Mouse (Mus musculus) Patski (cell line): Measurements from ENCODE around the gene Aasdh. TPM values are rescaled to one million over a fixed set of nuclear protein-coding genes. Genes with fewer than 3 reads are reported as not detected.
"Not testable (repeated sequence)": the region's sequence is repeated elsewhere in the genome, so short reads cannot be mapped to it uniquely, and the experiment has no call there.

Experiments used
- ATAC-seq: fragments of 100-300 bp; one replicate; pipeline ENCODE4 v1.8.0; 2021
- CTCF ChIA-PET: fragments of 350-600 bp; sonication (Branson Sonifier 250); formaldehyde crosslinking; loops from one replicate; lab custom pipeline; 2022; ENCODE audit warnings: inconsistent platforms; lab: Charles Lee
- POLR2A ChIA-PET: fragments of 350-600 bp; sonication (Branson Sonifier 250); formaldehyde crosslinking; loops from one replicate; lab custom pipeline; 2022; ENCODE audit warnings: antibody characterized with exemption, inconsistent platforms; lab: Charles Lee
- DNase-seq: peaks from one replicate; pipeline ENCODE4 v3.0.0-alpha.2; 2011; ENCODE audit warnings: low read depth, low spot score
- H3K27me3 ChIP-seq: fragments of 371-371 bp; one replicate; pipeline ENCODE4 v1.5.1; 2021
- CTCF ChIP-seq: fragments of 100-300 bp; IDR thresholded peaks from one replicate; pipeline ENCODE4 v1.5.1; 2021
- in situ Hi-C: fragments of 300-500 bp; cut with MboI; formaldehyde crosslinking; loops from 3 replicates; pipeline ENCODE4 v1.11.1; 2018; ENCODE audit warnings: low pct_unique_long_range_greater_than_20kb, mixed read lengths
- polyA plus RNA-seq: library from polyadenylated mRNA; unstranded; gene quantifications from one replicate; pipeline ENCODE4 v1.2.3, GENCODE M21; 2021

The Aasdh gene
- polyA plus RNA-seq, 1 experiment from 2014 or later = 17.1 TPM

DNA sequence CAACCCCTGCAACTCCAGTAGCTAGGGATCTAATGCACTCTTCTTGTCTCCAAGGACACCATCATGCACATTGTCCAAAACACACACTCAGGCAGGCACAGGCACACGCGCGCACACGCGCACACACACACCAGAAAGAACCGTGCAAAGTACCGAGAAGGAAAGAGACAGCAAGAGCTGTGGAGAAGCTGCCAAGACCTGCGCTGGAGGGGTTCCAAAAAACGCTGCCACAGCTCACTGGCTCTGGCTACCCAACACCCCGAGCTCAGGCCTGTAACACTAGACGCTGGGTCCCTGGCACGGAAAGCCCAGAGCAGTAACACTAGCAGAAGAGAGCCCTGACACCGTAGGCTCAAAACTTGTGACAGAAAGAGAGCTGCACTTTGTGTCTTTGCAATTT lies 18.1 kb upstream of the Aasdh start:
- POLR2A ChIA-PET = interaction anchor here (0.8 to 3.1 kb wide), 4 partner anchors 18 to 31 kb away, joined by 3 to 18 read pairs (median 6); partner anchors contain the start of genes Aasdh, Paics and Ppat
- in situ Hi-C loops = no loop called here
- CTCF ChIA-PET = interaction anchor here (0.8 to 6.1 kb wide), 9 partner anchors 12 to 45 kb away, joined by 3 to 35 read pairs (median 12); partner anchors contain the start of genes Aasdh, Paics and Ppat
- DNase-seq = peak; percentile 64
- no peaks in the 10 kb centered on the region for H3K27me3 ChIP-seq
- no peak for TF ChIP-seq CTCF
- ATAC-seq = peak; percentile 92

DNA sequence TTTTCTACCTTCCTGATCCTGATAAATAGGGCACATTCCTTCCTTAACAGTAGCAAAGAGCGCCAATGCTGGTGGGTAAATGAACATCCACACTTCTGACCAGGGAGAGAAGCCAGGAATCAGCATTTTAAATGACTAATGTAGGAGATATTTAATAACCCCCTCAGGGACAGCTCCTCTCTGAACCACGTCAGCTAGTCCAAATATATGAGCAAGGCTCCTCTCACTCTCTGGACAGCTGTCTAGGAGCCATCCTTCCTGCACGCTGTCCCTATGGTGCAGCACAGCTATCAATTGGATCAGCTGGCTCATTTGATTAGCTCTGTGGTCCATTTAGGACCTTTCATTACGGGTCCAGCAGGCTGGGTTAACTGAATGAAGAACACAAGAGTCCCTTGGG lies 17.5 kb upstream of the Aasdh start:
- ChIA-PET CTCF (interaction anchor here (0.8 to 6.1 kb wide), 12 partner anchors 11 to 61 kb away, joined by 3 to 35 read pairs (median 4); partner anchors contain the start of genes Aasdh, Paics and Ppat), POLR2A (interaction anchor here (0.8 to 3.1 kb wide), 4 partner anchors 17 to 32 kb away, joined by 3 to 18 read pairs (median 6); partner anchors contain the start of genes Aasdh, Paics and Ppat)
- no peak for DNase-seq
- H3K27me3 ChIP-seq = no peaks in the 10 kb centered on the region
- peak; percentile 66 for ATAC-seq
- in situ Hi-C loops = no loop called here
- no peak for TF ChIP-seq CTCF

GRCm38 (mm10) chr5:76912522-76912921 lies 7.2 kb upstream of the Aasdh start:
- not testable (repeated sequence) for ATAC-seq, DNase-seq

GRCm38 (mm10) chr5:76910807-76911206 lies 5.5 kb upstream of the Aasdh start:
- in situ Hi-C loops = no loop called here
- ATAC-seq (no peak), DNase-seq (no peak)
- no peak for TF ChIP-seq CTCF
- ChIA-PET CTCF (interaction anchor here (1.5 to 3.2 kb wide), 2 partner anchors 11 to 46 kb away, joined by 4 to 12 read pairs; no protein-coding TSS in a partner anchor), POLR2A (no interaction called here)
- no peaks in the 10 kb centered on the region for H3K27me3 ChIP-seq

More at GRCm38 (mm10) chr5:76912522-76912921, 7.2 kb upstream of the Aasdh start:
- H3K27me3 ChIP-seq, in situ Hi-C loops, POLR2A ChIA-PET: not testable (repeated sequence)
- CTCF ChIA-PET = interaction anchor here (1.3 to 3.2 kb wide), 3 partner anchors 10 to 44 kb away, joined by 3 to 12 read pairs (median 4); no protein-coding TSS in a partner anchor

DNA sequence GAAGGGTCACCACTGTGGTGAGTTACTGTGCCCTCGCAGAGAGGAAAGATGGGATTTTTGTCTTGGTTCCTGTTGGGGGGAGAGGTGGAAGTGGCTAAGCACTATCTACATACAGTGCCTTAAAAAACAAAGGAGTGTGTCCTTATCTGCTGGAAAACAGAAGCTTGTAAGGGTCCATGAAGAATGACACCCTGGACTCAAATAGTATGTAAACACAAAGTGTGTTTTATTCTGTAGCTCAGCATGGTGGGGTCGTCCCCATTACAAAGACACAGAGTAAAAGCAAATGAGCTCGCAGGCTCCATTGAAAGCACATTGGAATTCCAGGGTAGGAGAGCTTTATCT lies 813 bp upstream of the Aasdh start:
- in situ Hi-C loops = no loop called here
- ATAC-seq (no peak), DNase-seq (no peak)
- ChIA-PET CTCF (interaction anchor here (0.8 to 4.1 kb wide), 6 partner anchors 8 to 70 kb away, joined by 3 to 35 read pairs (median 4); partner anchors contain the start of genes Paics and Ppat), POLR2A (interaction anchor here (0.6 to 1.7 kb wide), 4 partner anchors 17 to 410 kb away, joined by 3 to 7 read pairs (median 3); no protein-coding TSS in a partner anchor)
- H3K27me3 ChIP-seq = no peaks in the 10 kb centered on the region
- no peak for TF ChIP-seq CTCF

GRCm38 (mm10) chr5:76904713-76905404 lies 455 bp downstream of the Aasdh start:
- no peaks in the 10 kb centered on the region for H3K27me3 ChIP-seq
- no peak for TF ChIP-seq CTCF
- CTCF ChIA-PET = interaction anchor here (1.0 to 4.1 kb wide), 4 partner anchors 10 to 49 kb away, joined by 3 to 35 read pairs (median 4); no protein-coding TSS in a partner anchor
- in situ Hi-C loops = loop anchor here (5.0 kb wide), 1 partner anchor 47 kb away; the partner anchor contains the start of genes Paics and Ppat
- ATAC-seq = no peak
- DNase-seq = no peak
- POLR2A ChIA-PET = interaction anchor here (0.6 to 1.8 kb wide), 8 partner anchors 10 to 195 kb away, joined by 3 to 8 read pairs (median 3); partner anchors contain the start of genes Paics and Ppat

GRCm38 (mm10) chr5:76902131-76902530 lies 3.2 kb downstream of the Aasdh start:
- no peak for DNase-seq
- no peak for TF ChIP-seq CTCF
- in situ Hi-C loops = loop anchor here (5.0 kb wide), 1 partner anchor 50 kb away; the partner anchor contains the start of genes Paics and Ppat
- POLR2A ChIA-PET = no interaction called here
- CTCF ChIA-PET = interaction anchor here (1.1 to 1.5 kb wide), 2 partner anchors 30 to 82 kb away, joined by 3 read pairs; no protein-coding TSS in a partner anchor
- ATAC-seq = no peak
- no peaks in the 10 kb centered on the region for H3K27me3 ChIP-seq

DNA sequence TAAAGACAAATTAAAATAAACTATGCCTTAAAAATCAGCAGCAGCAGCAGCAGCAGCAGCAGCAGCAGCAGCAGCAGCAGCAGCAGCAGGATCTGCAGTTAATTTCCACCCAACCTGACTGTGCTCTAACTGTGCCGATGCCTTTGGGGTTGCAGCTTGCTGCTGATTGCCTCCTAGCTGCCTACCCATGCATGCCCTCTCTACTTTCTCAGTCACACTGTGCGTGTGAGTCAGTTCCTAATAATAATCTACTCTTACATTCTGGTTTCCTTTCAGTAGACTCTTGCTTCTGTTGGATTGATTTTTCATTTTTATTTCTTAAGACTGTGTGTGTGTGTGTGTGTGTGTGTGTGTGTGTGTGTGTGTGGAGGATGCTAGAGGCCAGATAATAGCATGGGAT lies 12.2 kb downstream of the Aasdh start:
- ChIA-PET CTCF (interaction anchor here (0.9 to 1.5 kb wide), 2 partner anchors 14 to 83 kb away, joined by 3 read pairs; no protein-coding TSS in a partner anchor), POLR2A (no interaction called here)
- in situ Hi-C loops = no loop called here
- peak; percentile 81 for ATAC-seq
- no peaks in the 10 kb centered on the region for H3K27me3 ChIP-seq
- peak; percentile 28 for DNase-seq
- no peak for TF ChIP-seq CTCF

GRCm38 (mm10) chr5:76892608-76893007 lies 12.7 kb downstream of the Aasdh start:
- POLR2A ChIA-PET = no interaction called here

DNA sequence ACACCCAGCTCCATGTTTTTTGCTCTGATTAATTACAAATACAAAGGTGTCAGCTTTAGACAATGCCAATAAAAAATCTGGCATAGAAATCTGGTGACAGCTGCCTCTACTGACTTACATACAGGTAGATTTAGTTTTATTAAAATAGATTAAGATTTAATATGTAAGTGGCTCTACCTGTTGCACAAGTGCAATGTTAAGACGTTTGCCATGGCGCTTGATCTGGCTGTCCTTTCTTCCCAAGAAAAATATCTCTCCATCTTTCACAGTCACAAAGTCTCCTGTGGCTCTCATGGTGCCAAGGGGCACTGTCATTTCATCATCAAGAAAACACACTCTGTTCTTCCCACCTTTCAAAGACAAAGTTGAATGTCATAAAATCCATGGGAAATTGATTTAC lies 18.3 kb downstream of the Aasdh start:
- no peaks in the 10 kb centered on the region for H3K27me3 ChIP-seq
- DNase-seq = no peak
- in situ Hi-C loops = no loop called here
- ChIA-PET POLR2A (no interaction called here), CTCF (no interaction called here)
- TF ChIP-seq CTCF = no peak
- no peak for ATAC-seq

More at GRCm38 (mm10) chr5:76892608-76893007, 12.7 kb downstream of the Aasdh start:
- ATAC-seq (peak; percentile 31), DNase-seq (no peak)
- CTCF ChIA-PET = interaction anchor here (0.9 to 1.5 kb wide), 2 partner anchors 15 to 83 kb away, joined by 3 read pairs; no protein-coding TSS in a partner anchor
- in situ Hi-C loops = no loop called here
- H3K27me3 ChIP-seq = no peaks in the 10 kb centered on the region
- TF ChIP-seq CTCF = no peak
